Mouse (Mus musculus) stomach, postnatal 0 days (tissue): ENCODE measurements around the gene Tll2. TPM values are rescaled to one million over a fixed set of nuclear protein-coding genes. Genes with fewer than 3 reads are reported as not detected.

Experiments used
- ATAC-seq: fragments of 200-750 bp; cut with Nextera tagmentation; 2 replicates; pipeline ENCODE4 v1.8.0; 2017; ENCODE audit not compliant: low FRiP score, low TSS enrichment
- DNase-seq: peaks from one replicate; pipeline ENCODE4 v3.0.0-alpha.2; 2016; ENCODE audit warnings: low spot score
- H3K27ac ChIP-seq: fragments of 300-500 bp; sonication (generic); replicated peaks from 2 replicates; pipeline ENCODE4 v1.5.1; 2014; ENCODE audit warnings: mild to moderate bottlenecking, control low read depth
- H3K27me3 ChIP-seq: fragments of 300-500 bp; sonication (generic); 2 replicates; pipeline ENCODE4 v1.6.1; 2014; ENCODE audit warnings: low read length; ENCODE audit not compliant: control insufficient read depth, insufficient read depth
- H3K36me3 ChIP-seq: fragments of 300-500 bp; sonication (generic); 2 replicates; pipeline ENCODE4 v1.6.1; 2014; ENCODE audit warnings: low read length, mixed read lengths; ENCODE audit not compliant: control insufficient read depth, insufficient read depth
- H3K4me1 ChIP-seq: fragments of 300-500 bp; sonication (generic); replicated peaks from 2 replicates; pipeline ENCODE4 v1.6.1; 2014; ENCODE audit warnings: antibody characterized with exemption; ENCODE audit not compliant: control insufficient read depth, insufficient read depth
- H3K4me2 ChIP-seq: fragments of 300-500 bp; sonication (generic); replicated peaks from 2 replicates; pipeline ENCODE4 v1.6.1; 2014; ENCODE audit warnings: low read depth, mild to moderate bottlenecking, control low read depth, moderate library complexity
- H3K4me3 ChIP-seq: fragments of 300-500 bp; sonication (generic); 2 replicates; pipeline ENCODE4 v1.5.1; 2014; ENCODE audit warnings: low read depth, low read length, control low read depth
- H3K9ac ChIP-seq: fragments of 300-500 bp; sonication (generic); 2 replicates; pipeline ENCODE4 v1.6.1; 2014; ENCODE audit warnings: mild to moderate bottlenecking, low read length, control low read depth, mixed read lengths
- H3K9me3 ChIP-seq: fragments of 300-500 bp; sonication (generic); 2 replicates; pipeline ENCODE4 v1.6.1; 2016; ENCODE audit warnings: low read length; ENCODE audit not compliant: control insufficient read depth
- CTCF ChIP-seq: IDR thresholded peaks from 2 replicates; pipeline ENCODE4 v1.5.1; 2016; ENCODE audit warnings: antibody characterized with exemption, low read depth, mild to moderate bottlenecking, moderate library complexity
- EP300 ChIP-seq: optimal IDR thresholded peaks from 2 replicates; pipeline ENCODE3; 2016; ENCODE audit warnings: antibody characterized with exemption
- WGBS: fragments of 180-500 bp; shearing (Covaris S2); extraction: QIAGEN DNeasy Blood & Tissue Kit; methylation state at CpG from one replicate; pipeline ENCODE4 v1.1.7; 2014; 5-methylcytosine and 5-hydroxymethylcytosine counted together
- polyA plus RNA-seq: library from polyadenylated mRNA; unstranded; fragments of >200 nt; fragmentation: Nextera tagmentation; extraction: Ambion mirVana; gene quantifications from 2 replicates; pipeline ENCODE4 v1.2.1, GENCODE M21; 2015

Gene Tll2
- polyA plus RNA-seq, 1 experiment from 2014 or later, result 0.06 TPM

DNA sequence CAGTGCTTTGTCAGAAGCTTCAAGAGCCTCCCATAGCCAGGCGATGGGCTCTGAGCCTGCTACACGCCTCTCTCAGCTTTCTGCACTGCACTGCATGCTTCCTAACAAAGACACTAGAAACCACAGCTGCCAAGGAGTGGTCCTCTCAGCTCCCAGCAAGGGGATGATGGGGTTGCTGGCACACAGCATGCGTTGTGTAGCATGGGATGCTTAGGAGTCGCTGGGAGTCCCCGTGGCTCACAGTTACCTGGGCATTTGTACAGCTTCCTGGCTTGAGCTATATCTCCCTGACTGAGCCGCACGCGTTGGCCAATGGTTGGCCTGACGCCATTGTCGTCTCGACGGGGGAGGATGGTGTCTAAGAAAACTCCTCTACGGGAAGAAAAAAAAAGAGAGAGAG, 86.7 kb downstream of the Tll2 start:
- Histone ChIP-seq H3K4me2 (no peak overlapping the region), H3K27ac (no peak overlapping the region), H3K36me3 (no peaks in the 10 kb centered on the region), H3K4me1 (no peaks in the 10 kb centered on the region), H3K9ac (no peak overlapping the region), H3K9me3 (no peaks in the 10 kb centered on the region), H3K27me3 (no peaks in the 10 kb centered on the region), H3K4me3 (no peak overlapping the region)
- WGBS, result 86% methylated on average over 13 of the region's 13 CpGs
- TF ChIP-seq CTCF (no peak), EP300 (no peak)
- DNase-seq (no peak), ATAC-seq (no peak)

DNA sequence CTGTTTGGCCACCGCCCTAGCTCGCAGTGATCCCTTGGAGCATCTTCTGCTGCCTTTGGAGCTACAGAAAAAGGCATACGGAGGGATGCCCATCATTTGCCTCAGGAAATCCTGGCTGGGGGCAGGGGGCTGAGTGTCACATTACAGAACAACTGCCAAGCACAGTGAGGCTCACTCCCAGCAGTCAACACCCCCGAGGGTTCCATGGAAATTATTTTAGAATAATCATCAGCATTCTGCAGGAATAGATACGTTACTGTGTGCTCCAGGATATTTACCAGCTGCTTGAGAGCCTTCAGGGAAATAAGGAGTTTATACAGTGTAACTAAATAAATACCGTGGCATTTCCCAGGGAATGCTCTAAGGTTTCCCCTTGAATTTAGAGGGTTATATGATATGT, 88.3 kb downstream of the Tll2 start:
- 48% methylated on average over 6 of the region's 6 CpGs for WGBS
- DNase-seq (no peak), ATAC-seq (no peak)
- Histone ChIP-seq H3K9me3 (no peaks in the 10 kb centered on the region), H3K4me3 (no peak overlapping the region), H3K27ac (no peak overlapping the region), H3K27me3 (no peaks in the 10 kb centered on the region), H3K9ac (no peak overlapping the region), H3K4me1 (no peaks in the 10 kb centered on the region), H3K36me3 (no peaks in the 10 kb centered on the region), H3K4me2 (no peak overlapping the region)
- TF ChIP-seq EP300 (no peak), CTCF (no peak)

DNA sequence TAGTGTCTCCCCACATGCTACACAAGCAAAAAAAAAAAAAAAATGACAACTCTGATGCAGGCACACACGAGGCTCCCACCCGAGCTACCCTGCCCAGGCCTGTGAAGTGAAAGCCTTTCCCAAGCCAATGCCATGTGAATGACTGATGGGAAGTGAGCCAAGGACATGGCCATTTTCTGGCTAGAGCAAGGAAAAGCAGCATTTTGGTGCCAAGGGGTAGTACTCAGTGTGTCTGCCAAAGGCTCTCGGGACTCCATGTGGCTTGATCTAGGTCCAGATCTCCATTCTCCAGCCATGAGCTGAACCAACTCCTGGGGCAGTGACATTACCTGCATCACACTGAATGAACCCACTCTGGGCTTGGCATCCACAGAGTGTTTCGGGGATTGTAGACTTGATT, 89.3 kb downstream of the Tll2 start:
- TF ChIP-seq EP300 (no peak), CTCF (no peak)
- ATAC-seq (no peak), DNase-seq (no peak)
- H3K27me3 ChIP-seq, result no peaks in the 10 kb centered on the region
- H3K4me2 ChIP-seq, result no peak overlapping the region
- no peak overlapping the region for H3K27ac ChIP-seq
- no peaks in the 10 kb centered on the region for H3K4me1 ChIP-seq
- WGBS, result 80% methylated on average over 4 of the region's 4 CpGs
- no peaks in the 10 kb centered on the region for H3K9me3 ChIP-seq
- no peak overlapping the region for H3K4me3 ChIP-seq
- no peak overlapping the region for H3K9ac ChIP-seq
- H3K36me3 ChIP-seq, result no peaks in the 10 kb centered on the region

DNA sequence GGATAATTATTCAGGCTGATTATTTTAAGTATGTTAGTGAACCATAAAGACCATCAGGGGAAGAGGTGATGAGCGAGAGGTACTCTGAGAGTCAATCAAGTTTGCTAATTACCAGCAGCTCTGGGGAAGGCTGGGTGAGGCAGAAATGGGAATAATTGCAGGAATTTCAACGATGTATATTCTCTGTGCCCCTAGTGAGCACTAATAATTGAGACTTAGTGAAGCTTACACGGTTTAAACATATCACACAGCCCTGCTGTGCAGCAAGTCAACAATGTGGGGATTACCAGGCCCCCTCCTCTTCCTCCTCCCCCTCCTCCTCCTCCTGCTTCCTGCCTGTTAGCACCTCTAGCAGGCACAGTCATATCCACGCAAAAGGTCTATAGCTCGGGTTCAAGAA, 92.0 kb downstream of the Tll2 start:
- no peaks in the 10 kb centered on the region for H3K4me1 ChIP-seq
- no peaks in the 10 kb centered on the region for H3K27me3 ChIP-seq
- no peak overlapping the region for H3K27ac ChIP-seq
- H3K4me2 ChIP-seq, result no peak overlapping the region
- ATAC-seq (no peak), DNase-seq (no peak)
- no peaks in the 10 kb centered on the region for H3K9me3 ChIP-seq
- TF ChIP-seq EP300, result no peak
- TF ChIP-seq CTCF, result no peak
- H3K4me3 ChIP-seq, result no peak overlapping the region
- 40% methylated on average over 5 of the region's 5 CpGs for WGBS
- H3K36me3 ChIP-seq, result no peaks in the 10 kb centered on the region
- H3K9ac ChIP-seq, result no peak overlapping the region

DNA sequence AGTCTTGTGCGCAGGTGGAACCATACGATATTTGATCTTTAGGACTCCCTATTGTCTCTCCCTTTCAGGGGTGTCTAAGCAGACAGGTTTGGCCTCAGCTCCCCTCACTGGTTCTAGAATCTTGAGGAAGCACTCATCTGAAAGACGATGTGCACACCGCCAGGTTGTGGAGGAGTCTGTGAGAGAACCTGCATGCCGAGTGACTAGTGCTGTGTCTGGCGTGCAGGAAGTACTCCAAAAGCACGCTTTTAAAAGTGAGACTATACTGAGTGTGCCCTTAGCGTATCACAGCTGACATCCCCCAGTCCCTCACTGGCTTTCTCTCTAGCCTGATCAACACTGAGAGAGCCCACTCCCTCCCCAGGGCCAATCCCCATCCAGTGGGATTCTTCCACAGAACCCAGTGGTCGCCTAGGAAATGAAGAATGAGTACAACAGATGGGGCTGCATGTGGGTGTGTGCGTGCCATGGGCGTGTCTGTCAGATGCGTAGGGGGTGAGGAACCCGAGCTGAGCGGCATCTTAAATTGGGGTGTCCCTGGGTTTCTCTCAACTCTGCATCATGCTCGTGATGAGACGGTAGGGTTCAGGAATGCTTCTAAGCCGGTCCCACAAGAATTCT, 92.6 kb downstream of the Tll2 start:
- Histone ChIP-seq H3K4me1 (no peaks in the 10 kb centered on the region), H3K36me3 (no peaks in the 10 kb centered on the region), H3K4me2 (no peak overlapping the region), H3K27me3 (no peaks in the 10 kb centered on the region), H3K4me3 (no peak overlapping the region), H3K9ac (no peak overlapping the region), H3K9me3 (no peaks in the 10 kb centered on the region), H3K27ac (no peak overlapping the region)
- ATAC-seq (no peak), DNase-seq (no peak)
- 72% methylated on average over 17 of the region's 17 CpGs for WGBS
- TF ChIP-seq EP300, result no peak
- TF ChIP-seq CTCF, result no peak

DNA sequence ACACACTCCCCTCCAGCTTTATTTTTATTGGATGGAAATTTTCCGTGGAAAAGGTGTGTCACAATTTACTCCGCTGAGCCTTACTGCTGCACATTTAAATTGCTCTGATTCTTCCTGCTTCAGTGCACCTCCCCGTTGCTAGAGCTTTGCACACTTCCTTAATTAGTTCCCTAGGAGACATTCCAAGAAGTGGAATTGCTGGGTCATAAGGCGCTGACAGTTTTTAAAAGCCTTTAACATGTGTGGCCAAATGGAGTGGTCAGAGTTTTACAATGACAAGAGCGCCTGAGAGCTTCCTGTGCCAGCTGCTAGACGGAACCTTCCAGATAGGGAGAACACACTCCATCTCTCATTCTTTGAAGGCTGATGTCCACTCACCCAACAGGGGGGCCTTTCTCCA, 94.0 kb downstream of the Tll2 start:
- Histone ChIP-seq H3K36me3 (no peaks in the 10 kb centered on the region), H3K27me3 (no peaks in the 10 kb centered on the region), H3K9me3 (no peaks in the 10 kb centered on the region), H3K27ac (no peak overlapping the region), H3K4me1 (no peaks in the 10 kb centered on the region), H3K4me3 (no peak overlapping the region), H3K9ac (no peak overlapping the region), H3K4me2 (no peak overlapping the region)
- 32% methylated on average over 6 of the region's 6 CpGs for WGBS
- TF ChIP-seq CTCF (no peak), EP300 (no peak)
- no peak for ATAC-seq
- no peak for DNase-seq
